Mouse (Mus musculus) adipocyte (in vitro differentiated cells): ENCODE results near the gene Ghr.

Source experiments
- DNase-seq: peaks from one replicate; pipeline ENCODE4 v3.0.0-alpha.2; 2016; ENCODE audit warnings: low spot score

Ghr gene

GRCm38 (mm10) chr15:3445285-3445909 is 137.9 kb downstream of the Ghr start:
- DNase-seq = no peak

- no peak for DNase-seq
These were observed 138.8 kb downstream of the Ghr start for GRCm38 (mm10) chr15:3444448-3445020.

- peak; percentile 71 for DNase-seq
These were observed 141.6 kb downstream of the Ghr start for GRCm38 (mm10) chr15:3441506-3442286.

- no peak for DNase-seq
These were observed 145.9 kb downstream of the Ghr start for GRCm38 (mm10) chr15:3437381-3437780.

GRCm38 (mm10) chr15:3435637-3436036 is 147.7 kb downstream of the Ghr start:
- no peak for DNase-seq

- no peak for DNase-seq
These were observed 148.8 kb downstream of the Ghr start for GRCm38 (mm10) chr15:3434461-3434860.

GRCm38 (mm10) chr15:3433281-3433680 is 150.0 kb downstream of the Ghr start:
- DNase-seq = no peak

GRCm38 (mm10) chr15:3432823-3433222 is 150.5 kb downstream of the Ghr start:
- no peak for DNase-seq

GRCm38 (mm10) chr15:3429417-3429816 is 153.9 kb downstream of the Ghr start:
- no peak for DNase-seq

- DNase-seq = no peak
These were observed 154.3 kb downstream of the Ghr start for GRCm38 (mm10) chr15:3429001-3429400.

GRCm38 (mm10) chr15:3426401-3426800 is 156.9 kb downstream of the Ghr start:
- no peak for DNase-seq

- DNase-seq = peak; percentile 69
These were observed 160.1 kb downstream of the Ghr start for GRCm38 (mm10) chr15:3423177-3423576.

- peak; percentile 31 for DNase-seq
These were observed 165.6 kb downstream of the Ghr start for GRCm38 (mm10) chr15:3417699-3418098.

- no peak for DNase-seq
These were observed 170.2 kb downstream of the Ghr start for GRCm38 (mm10) chr15:3413103-3413502.

- no peak for DNase-seq
These were observed 174.8 kb downstream of the Ghr start for GRCm38 (mm10) chr15:3408478-3408877.

- DNase-seq = no peak
These were observed 184.1 kb downstream of the Ghr start for GRCm38 (mm10) chr15:3399196-3399595.

GRCm38 (mm10) chr15:3397369-3398100 is 185.8 kb downstream of the Ghr start:
- no peak for DNase-seq

GRCm38 (mm10) chr15:3396149-3396548 is 187.1 kb downstream of the Ghr start:
- no peak for DNase-seq

- no peak for DNase-seq
These were observed 187.6 kb downstream of the Ghr start for GRCm38 (mm10) chr15:3395700-3396099.

- no peak for DNase-seq
These were observed 192.6 kb downstream of the Ghr start for GRCm38 (mm10) chr15:3390722-3391121.

- peak; percentile 58 for DNase-seq
These were observed 194.3 kb downstream of the Ghr start for GRCm38 (mm10) chr15:3389011-3389410.

GRCm38 (mm10) chr15:3388485-3388884 is 194.8 kb downstream of the Ghr start:
- DNase-seq = peak; percentile 58

GRCm38 (mm10) chr15:3383788-3384187 is 199.5 kb downstream of the Ghr start:
- DNase-seq = no peak
